Mouse (Mus musculus) brain, embryonic 14.5 days (tissue): ENCODE results near the gene Dab2ip.

Source experiments
- CTCF ChIP-seq: fragments of 200-500 bp; IDR thresholded peaks from 2 replicates; pipeline ENCODE4 v1.5.1; 2012; ENCODE audit warnings: inconsistent platforms, mild to moderate bottlenecking, moderate library complexity, borderline replicate concordance; ENCODE audit not compliant: insufficient read depth, insufficient read length; ENCODE audit errors: extremely low read depth
- POLR2A ChIP-seq: fragments of 200-500 bp; IDR thresholded peaks from 2 replicates; pipeline ENCODE4 v1.6.1; 2012; ENCODE audit warnings: mild to moderate bottlenecking, inconsistent platforms, borderline replicate concordance; ENCODE audit not compliant: poor library complexity, insufficient read depth, insufficient read length, severe bottlenecking; ENCODE audit errors: extremely low read depth

DNA sequence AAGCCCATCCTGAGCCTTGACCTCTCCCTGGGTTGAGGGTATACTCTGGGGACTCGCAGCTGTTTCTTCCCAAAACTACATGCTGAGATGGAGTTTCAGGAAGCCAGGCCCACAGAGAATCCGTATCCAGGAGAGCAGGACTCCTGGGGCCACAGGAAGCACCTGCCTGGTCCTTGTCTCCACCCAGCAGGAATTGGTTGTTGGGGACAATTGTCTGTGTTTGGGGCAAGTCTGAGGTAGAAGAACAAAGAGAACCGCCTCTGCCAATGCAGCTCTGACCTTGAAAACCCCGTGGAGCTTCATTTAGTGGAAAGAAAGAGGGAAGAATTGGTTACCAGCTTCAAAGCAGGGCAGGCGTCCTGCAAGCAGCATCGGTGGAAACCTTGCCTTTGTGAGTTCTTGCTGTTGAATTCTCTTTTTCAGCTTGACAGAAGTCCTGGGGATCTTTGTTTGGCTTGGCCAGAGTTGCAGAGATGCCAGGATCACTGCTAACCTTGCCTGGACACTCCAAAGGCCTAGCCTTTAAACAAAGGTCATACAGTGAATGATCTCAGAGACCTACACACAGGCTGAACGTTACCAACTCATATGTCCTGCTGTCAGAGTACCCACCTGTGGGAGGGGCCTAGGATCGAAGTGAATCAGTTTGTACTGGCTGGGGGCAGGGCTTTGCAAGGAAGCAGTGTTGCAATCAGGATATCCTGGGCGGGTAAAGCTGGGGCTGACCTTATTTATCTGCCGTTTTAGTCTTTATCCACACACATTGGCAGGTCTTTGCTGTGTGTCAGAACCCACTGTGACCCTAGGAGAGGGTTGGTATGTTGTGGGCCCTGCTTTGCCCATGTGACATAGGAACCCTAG is 122.0 kb downstream of the Dab2ip start:
- TF ChIP-seq POLR2A (no peak), CTCF (no peak)
